Mouse (Mus musculus) spleen, embryonic (tissue): ENCODE measurements around the gene Ppp1r12a.

Experiments used
- CTCF ChIA-PET: fragments of 350-600 bp; sonication (Branson Sonifier 250); formaldehyde crosslinking; loops from one replicate; lab custom pipeline; 2022; lab: Charles Lee

Ppp1r12a gene

GRCm38 (mm10) chr10:108290046-108290445 is 128.1 kb downstream of the Ppp1r12a start:
- CTCF ChIA-PET: no interaction called here

DNA sequence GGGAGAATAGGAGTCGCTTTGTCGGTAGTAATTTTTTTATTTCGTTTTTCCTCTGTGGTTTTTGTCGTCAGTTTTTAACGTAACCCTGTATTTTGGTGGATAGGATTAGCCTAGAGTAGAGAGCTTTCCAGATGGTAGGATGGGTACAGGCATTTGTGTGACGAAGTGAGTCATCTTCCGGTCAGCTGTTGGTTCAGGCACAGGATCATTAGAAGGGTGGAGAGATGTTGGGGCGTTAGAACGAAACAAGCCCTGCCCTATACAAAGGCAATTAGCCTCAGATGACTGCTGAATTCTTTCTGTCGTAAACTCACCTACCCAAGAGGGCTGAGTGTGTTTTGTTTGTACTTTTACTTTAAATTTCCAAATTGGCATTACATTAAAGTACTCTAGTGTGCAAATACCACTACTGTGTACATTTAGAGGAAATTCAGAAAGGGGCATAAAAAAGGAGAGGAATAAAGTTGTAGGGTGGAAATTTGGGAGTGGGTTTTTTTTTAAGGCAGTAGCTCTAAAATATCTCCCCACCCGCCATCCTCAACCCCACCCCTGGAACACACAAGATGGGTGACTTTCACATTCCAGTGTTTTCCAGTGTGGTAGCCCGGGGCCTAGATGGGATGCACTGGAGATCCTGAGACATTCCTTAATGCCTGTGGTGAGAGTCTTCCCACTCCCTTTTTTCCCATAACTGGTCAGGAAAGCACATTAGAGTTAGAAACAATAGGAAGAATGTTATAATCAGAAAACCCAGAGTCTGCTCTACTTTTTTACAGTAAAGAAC is 129.9 kb downstream of the Ppp1r12a start:
- CTCF ChIA-PET: no interaction called here

GRCm38 (mm10) chr10:108292651-108293050 is 130.7 kb downstream of the Ppp1r12a start:
- CTCF ChIA-PET: no interaction called here

DNA sequence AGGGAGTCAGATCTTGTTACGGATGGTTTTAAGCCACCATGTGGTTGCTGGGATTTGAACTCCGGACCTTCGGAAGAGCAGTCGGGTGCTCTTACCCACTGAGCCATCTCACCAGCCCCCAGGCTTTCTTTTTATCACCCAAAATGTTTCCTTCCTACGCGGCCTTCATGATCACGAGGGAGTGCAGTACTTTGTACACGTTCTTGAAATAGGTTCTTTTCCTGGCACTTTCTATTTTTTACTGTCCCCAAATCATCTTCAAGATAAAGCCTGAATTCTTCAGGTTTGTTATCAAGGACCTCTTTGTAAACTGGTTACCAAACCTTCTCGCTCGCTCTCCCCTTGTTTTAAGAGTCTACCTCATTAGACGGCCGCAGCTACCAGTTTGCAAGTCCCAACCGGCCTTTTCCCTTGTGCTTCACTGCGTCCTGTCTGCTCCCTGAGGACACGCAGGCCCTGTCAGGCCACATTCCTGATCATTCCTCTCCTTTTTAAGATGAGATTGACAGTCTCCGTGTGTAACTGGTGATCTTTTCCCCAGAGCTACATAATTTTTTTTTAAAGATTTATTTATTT is 131.7 kb downstream of the Ppp1r12a start:
- CTCF ChIA-PET: no interaction called here

- CTCF ChIA-PET: no interaction called here
Observed at GRCm38 (mm10) chr10:108294766-108295165, 132.8 kb downstream of the Ppp1r12a start.

- CTCF ChIA-PET: no interaction called here
Observed at GRCm38 (mm10) chr10:108296446-108296845, 134.5 kb downstream of the Ppp1r12a start.

DNA sequence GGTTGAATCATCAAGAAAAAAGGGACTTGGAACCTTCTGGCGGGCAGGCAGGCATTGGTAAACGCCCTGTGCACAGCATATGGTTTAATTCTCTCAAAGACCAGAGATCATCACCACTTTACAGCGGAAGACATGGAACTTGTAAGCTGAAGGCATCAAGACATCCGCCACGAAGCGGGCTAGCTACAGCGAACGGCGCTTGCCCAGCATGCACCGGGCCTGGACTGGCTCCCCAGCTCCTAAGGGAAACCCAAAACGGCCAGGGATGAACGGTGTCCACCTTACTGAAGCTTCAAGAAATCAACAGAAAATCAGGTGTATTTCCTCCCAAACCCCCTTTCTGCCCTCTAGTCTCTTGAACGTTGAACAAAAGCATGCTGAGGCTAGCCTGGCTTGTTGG is 136.3 kb downstream of the Ppp1r12a start:
- CTCF ChIA-PET: no interaction called here

- CTCF ChIA-PET: no interaction called here
Observed at GRCm38 (mm10) chr10:108298841-108299545, 137.0 kb downstream of the Ppp1r12a start.

DNA sequence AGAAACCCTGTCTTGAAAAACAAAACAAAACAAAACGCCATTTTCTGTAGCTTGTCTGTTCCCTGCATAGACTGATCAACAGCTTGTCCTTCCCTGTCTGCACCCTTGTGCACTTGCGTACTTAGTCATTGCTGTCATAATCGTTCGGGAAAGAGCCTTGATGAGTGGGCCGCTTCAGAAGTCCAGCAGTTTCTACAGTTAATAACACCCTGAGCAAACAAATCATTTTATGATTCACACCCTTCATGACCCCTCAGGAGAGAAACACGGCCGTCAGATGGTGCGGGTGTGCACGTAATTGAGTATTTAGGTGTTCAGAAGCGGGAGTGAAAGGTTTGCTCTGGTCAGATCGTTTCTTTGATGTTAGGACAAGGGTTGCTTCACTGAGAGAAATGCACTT is 137.8 kb downstream of the Ppp1r12a start:
- CTCF ChIA-PET: no interaction called here

DNA sequence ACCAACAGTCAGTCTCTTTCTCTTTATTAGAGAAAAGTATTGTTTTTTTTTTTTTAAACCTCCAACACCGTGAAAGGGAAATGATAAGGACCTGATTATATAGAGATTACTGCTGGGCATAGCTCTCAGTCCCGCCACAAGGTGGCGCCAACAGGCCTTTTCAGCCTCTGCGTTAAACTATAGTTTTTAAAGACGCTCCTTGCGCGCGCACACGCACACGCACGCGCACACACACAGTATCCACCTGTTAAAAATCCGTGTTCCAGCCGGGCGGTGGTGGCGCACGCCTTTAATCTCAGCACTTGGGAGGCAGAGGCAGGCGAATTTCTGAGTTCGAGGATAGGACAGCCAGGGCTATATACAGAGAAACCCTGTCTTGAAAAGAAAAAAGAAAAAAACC is 138.8 kb downstream of the Ppp1r12a start:
- CTCF ChIA-PET: interaction anchor here (0.7 kb wide), 1 partner anchor 1604 kb away, joined by 4 read pairs; no protein-coding TSS in a partner anchor

DNA sequence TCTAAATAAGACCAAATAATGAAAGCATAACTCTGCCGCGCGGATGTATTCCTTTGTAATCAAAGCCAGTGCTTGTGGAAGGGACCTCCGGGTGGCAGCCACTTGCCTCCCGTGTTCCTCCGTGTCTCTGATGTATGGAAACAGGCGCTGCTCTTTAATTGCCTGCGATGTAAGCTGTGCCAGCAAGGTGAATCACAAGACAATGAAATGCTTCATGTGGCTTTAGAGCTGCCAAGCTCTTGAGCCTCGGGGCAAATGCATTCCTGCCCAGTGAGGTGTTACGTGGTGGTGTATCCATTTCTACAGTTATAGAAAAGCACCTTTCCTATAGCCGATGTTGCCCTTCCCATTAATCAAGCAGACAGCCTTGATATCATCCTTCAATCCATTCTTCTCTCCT is 145.8 kb downstream of the Ppp1r12a start:
- CTCF ChIA-PET: no interaction called here

DNA sequence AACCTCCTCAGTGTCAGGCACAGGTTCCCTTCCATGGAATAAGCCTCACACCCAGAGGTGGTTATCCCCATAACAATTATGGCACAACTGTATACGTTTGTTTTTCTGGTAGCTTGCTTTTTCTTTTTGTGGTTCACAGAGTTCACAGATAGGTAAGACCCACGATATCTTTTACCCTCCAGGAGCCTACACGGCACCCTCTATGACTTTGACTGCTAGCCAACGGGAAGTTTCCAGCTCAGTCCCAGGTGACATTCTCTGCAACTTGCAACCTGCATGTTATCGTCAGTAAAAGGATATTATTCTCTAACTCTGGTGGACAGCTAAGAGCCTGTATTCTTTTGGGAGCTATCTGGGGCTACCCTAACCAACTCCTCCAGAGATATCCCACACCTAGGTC is 148.2 kb downstream of the Ppp1r12a start:
- CTCF ChIA-PET: no interaction called here

DNA sequence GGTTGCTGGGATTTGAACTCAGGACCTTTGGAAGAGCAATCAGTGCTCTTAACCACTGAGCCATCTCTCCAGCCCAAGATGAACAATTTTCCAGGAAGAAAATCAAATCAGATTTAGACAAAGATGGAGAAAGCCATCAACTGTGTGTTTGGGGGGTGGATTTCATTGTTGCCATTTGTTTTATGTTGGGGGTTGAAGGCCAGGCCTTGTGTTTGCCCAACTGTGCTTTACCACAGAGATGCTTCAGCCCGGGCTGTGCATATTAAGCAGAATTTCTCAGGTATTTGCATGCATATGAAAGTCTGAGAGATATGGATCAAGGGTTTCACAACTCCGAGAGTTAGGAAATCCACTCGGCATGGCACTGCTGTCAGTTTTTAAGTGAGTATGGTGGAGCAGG is 149.4 kb downstream of the Ppp1r12a start:
- CTCF ChIA-PET: no interaction called here

GRCm38 (mm10) chr10:108313845-108314244 is 151.9 kb downstream of the Ppp1r12a start:
- CTCF ChIA-PET: no interaction called here

DNA sequence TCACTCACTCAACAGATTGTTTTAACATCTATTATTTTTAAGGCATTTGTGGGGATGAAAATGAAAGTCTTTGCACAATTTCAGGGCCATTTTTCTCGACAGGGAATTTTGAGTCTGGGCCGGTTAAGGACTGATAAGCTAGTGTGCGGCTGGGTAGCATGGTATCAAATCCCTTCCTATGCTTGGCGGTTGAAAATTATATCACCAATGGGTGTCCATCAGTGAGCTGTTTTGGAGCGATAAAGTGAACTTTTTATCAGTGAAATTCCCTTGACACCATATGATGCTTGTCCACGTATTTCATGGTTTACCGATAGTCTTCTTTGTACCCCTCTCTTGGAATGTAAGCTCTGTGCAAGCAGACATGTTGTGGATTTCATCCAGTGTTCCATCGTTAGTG is 152.4 kb downstream of the Ppp1r12a start:
- CTCF ChIA-PET: no interaction called here

- CTCF ChIA-PET: no interaction called here
Observed at GRCm38 (mm10) chr10:108315236-108315635, 153.2 kb downstream of the Ppp1r12a start.

GRCm38 (mm10) chr10:108328356-108328755 is 166.4 kb downstream of the Ppp1r12a start:
- CTCF ChIA-PET: no interaction called here

DNA sequence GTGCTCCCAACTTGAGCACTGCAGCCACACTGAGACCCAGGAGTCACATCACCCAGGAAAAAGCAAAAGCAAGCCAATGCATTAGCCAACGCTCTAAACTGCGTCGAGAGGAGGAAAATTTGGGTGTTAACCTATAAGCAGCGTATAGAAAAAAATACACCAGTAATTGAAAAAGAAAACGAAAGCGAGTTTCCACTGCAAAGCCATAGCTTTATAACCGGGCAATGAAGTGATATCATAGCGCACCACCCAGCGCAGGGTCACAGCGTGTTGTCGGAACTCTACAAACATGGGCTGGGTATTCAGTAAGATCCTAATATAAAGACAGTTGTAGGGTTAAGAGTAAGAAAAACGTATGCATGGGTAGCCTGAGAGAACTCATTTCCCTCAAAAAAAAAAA is 167.0 kb downstream of the Ppp1r12a start:
- CTCF ChIA-PET: no interaction called here

DNA sequence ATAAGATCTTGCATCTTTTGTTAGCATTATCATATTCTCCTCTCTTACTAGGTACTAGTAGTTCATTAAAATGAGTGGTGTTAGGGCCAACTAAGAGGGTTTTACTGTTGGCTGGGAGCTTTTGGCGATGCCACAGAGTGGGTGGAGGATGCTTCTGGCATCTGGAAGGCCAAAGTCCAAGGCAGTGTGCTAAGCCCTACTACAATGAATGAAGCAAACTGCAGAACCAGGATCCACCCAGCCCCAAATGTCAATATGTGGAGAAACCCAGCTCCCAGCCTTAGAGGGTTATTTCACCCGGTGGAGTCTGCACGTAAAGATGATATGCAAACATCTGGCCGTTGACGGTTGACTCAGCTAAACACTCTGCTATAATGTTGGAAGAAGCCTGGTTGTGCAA is 167.8 kb downstream of the Ppp1r12a start:
- CTCF ChIA-PET: no interaction called here

DNA sequence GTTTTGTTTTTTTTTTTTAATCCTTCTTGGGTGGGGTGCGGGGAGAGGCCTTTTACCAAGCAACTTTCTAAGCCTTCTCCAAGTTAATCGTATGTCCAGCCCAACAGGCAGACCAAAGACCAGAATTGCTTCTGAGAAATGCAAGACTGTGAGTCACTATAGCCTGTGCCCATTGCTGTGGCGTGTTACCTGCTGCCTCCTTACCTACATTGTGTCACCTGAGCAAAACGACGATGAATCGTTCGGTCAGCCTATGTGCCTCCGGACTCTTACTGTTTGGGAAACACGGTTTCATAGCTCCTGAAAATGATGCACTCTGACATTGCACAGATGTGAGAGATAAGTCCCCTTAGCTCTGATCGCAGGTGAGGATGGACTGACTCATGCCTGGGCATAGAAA is 169.0 kb downstream of the Ppp1r12a start:
- CTCF ChIA-PET: no interaction called here

DNA sequence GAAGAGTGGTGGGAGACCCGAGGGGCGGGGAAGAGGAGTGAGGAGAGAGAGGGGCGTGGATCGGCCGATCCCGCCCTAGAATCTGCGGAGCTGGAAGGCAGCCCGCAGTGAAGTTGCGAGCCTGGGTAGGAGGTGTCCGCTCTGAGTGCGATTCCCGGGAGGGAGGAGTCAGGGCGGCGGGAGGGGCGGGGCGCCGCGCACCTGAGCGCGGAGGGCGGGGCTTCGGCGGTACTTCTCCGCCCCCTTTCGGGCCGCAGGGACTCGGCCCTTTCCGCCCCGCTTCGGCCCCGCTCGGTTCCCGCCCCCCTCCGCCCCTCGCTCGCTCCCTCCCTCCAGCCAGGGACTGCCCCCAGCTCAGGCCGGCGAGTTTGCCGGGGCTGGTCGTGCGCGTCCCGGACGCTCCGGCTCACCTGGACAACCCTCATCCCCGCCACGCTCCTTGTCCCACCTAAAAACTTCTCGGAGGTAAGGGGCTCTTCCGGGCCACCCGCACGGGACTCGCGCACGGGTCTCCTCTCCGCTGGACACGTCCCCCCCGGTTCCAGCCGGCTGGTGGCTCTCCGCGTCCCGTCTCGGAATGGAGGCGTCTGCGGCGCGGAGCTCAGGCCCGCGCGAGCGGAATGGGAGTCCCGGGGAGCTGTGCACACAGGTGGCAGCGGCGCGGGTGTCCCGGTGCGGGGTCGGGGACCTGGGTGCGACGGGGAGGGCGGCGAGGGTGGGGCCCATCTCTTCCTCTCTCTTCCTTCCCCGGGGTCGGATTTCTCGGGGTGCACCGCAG is 170.0 kb downstream of the Ppp1r12a start, which contains the start of gene Pawr:
Pawr (plus strand) TSS at position 338 of the 778 bp plus-strand sequence.
- CTCF ChIA-PET: no interaction called here
